Mouse (Mus musculus) limb, embryonic 11.5 days (tissue): ENCODE measurements around the gene Enpp6. TPM values are rescaled to one million over a fixed set of nuclear protein-coding genes. Genes with fewer than 3 reads are reported as not detected.

Source experiments
- ATAC-seq: fragments of 200-750 bp; cut with Nextera tagmentation; 2 replicates; pipeline ENCODE4 v1.8.0; 2017; ENCODE audit warnings: low read depth; ENCODE audit not compliant: insufficient number of reproducible peaks, low FRiP score, low TSS enrichment
- DNase-seq: peaks from one replicate; pipeline ENCODE4 v3.0.0-alpha.2; 2015; ENCODE audit warnings: low spot score
- H3K27ac ChIP-seq: fragments of 300-500 bp; sonication (generic); replicated peaks from 2 replicates; pipeline ENCODE4 v1.5.1; 2014; ENCODE audit warnings: low read depth, mild to moderate bottlenecking, low read length
- H3K27me3 ChIP-seq: fragments of 300-500 bp; sonication (generic); 2 replicates; pipeline ENCODE4 v1.6.1; 2014; ENCODE audit warnings: mild to moderate bottlenecking, low read length, mixed read lengths; ENCODE audit not compliant: control insufficient read depth, insufficient read depth
- H3K36me3 ChIP-seq: fragments of 300-500 bp; sonication (generic); 2 replicates; pipeline ENCODE4 v1.6.1; 2014; ENCODE audit warnings: mild to moderate bottlenecking, low read length, moderate library complexity, mixed read lengths; ENCODE audit not compliant: control insufficient read depth, insufficient read depth
- H3K4me1 ChIP-seq: fragments of 300-500 bp; sonication (generic); 2 replicates; pipeline ENCODE4 v1.6.1; 2014; ENCODE audit warnings: low read length, mixed read lengths; ENCODE audit not compliant: control insufficient read depth, insufficient read depth
- H3K4me2 ChIP-seq: fragments of 300-500 bp; sonication (generic); 2 replicates; pipeline ENCODE4 v1.6.1; 2014; ENCODE audit warnings: low read depth, mild to moderate bottlenecking, moderate library complexity; ENCODE audit not compliant: severe bottlenecking
- H3K4me3 ChIP-seq: fragments of 300-500 bp; sonication (generic); 2 replicates; pipeline ENCODE4 v1.5.1; 2014; ENCODE audit warnings: low read depth, low read length
- H3K9ac ChIP-seq: fragments of 300-500 bp; sonication (generic); 2 replicates; pipeline ENCODE4 v1.6.1; 2014; ENCODE audit warnings: mild to moderate bottlenecking, low read length
- H3K9me3 ChIP-seq: fragments of 300-500 bp; sonication (generic); 2 replicates; pipeline ENCODE4 v1.6.1; 2016; ENCODE audit warnings: low read length; ENCODE audit not compliant: control insufficient read depth
- WGBS: fragments of 180-500 bp; shearing (Covaris S2); extraction: QIAGEN DNeasy Blood & Tissue Kit; methylation state at CpG from one replicate; pipeline ENCODE4 v1.1.7; 2014; 5-methylcytosine and 5-hydroxymethylcytosine counted together
- polyA plus RNA-seq: library from polyadenylated mRNA; unstranded; fragments of >200 nt; fragmentation: Nextera tagmentation; extraction: Ambion mirVana; gene quantifications from 2 replicates; pipeline ENCODE4 v1.2.1, GENCODE M21; 2014

Gene Enpp6
- polyA plus RNA-seq, 1 experiment from 2014 or later = 0.77 TPM

DNA sequence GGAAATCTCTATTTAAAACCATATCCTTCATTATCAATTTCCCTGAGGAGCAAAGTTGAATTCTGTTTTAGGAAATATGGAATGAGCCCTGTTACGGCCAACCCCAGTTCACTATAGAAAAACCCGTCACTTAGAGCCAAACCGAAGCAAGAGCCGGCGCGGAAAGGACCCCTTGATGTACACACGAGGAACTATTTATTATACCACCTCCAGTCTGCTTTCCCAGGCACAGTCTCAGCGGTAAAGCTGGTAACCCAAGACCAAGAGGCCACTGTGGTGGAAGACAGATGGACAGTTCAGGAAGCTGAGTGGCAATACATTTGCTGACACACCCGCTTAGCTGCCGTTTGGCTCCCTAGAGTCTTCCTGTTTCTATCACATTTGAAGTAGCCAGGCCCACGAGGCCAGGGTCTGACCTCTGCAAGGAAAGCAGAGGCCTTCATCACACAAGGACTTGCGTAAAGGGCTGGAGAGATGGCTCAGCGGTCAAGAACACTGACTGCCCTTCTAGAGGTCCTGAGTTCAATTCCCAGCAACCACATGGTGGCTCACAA lies 21.6 kb downstream of the Enpp6 start:
- no peaks in the 10 kb centered on the region for H3K36me3 ChIP-seq
- WGBS = 60% methylated on average over 13 of the region's 13 CpGs
- H3K4me3 ChIP-seq = no peak overlapping the region
- H3K4me2 ChIP-seq = no peak overlapping the region
- 0 out of 2 replicates have a peak, but pooled peaks cover 6% of the 10 kb centered on the region for H3K4me1 ChIP-seq
- 0 out of 2 replicates have a peak overlapping the region, but pooled peaks have one; percentile 21 for H3K27ac ChIP-seq
- ATAC-seq = peak; percentile 54
- H3K9ac ChIP-seq = no peak overlapping the region
- H3K9me3 ChIP-seq = no peaks in the 10 kb centered on the region
- no peaks in the 10 kb centered on the region for H3K27me3 ChIP-seq
- peak; percentile 44 for DNase-seq

GRCm38 (mm10) chr8:47016268-47016946 lies 29.7 kb downstream of the Enpp6 start:
- H3K9me3 ChIP-seq = no peaks in the 10 kb centered on the region
- no peaks in the 10 kb centered on the region for H3K36me3 ChIP-seq
- ATAC-seq = 0 out of 2 replicates have a peak, but pooled peaks have one; percentile 44
- no peak overlapping the region for H3K4me2 ChIP-seq
- H3K4me1 ChIP-seq = no peaks in the 10 kb centered on the region
- no peak overlapping the region for H3K4me3 ChIP-seq
- no peak overlapping the region for H3K27ac ChIP-seq
- peak; percentile 81 for DNase-seq
- H3K9ac ChIP-seq = no peak overlapping the region
- 43% methylated on average over 13 of the region's 13 CpGs for WGBS
- H3K27me3 ChIP-seq = no peaks in the 10 kb centered on the region

GRCm38 (mm10) chr8:47021135-47021555 lies 34.5 kb downstream of the Enpp6 start:
- DNase-seq (no peak), ATAC-seq (no peak)
- Histone ChIP-seq H3K4me2 (no peak overlapping the region), H3K27ac (no peak overlapping the region), H3K4me1 (no peaks in the 10 kb centered on the region), H3K36me3 (no peaks in the 10 kb centered on the region), H3K4me3 (no peak overlapping the region), H3K9me3 (no peaks in the 10 kb centered on the region), H3K9ac (no peak overlapping the region), H3K27me3 (no peaks in the 10 kb centered on the region)
- 79% methylated on average over 8 of the region's 8 CpGs for WGBS

DNA sequence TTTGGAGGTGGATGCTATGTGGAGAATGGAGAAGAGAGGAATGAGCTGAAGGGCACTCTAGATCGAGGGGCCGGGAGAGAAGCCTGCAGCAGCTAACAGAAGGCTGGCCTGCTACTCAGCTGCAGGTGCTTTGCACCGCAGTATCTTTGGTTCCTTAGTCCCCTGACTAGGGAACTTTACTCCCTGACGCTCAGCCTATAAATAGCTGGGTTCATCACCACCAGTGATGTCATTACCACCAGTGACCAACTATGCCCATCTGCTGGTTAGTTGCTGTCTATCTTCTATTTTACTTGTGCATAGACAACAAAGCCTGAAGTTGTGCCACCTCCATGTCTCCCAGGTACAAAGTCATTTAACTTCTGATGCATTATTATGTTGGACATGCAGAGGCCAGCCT lies 37.9 kb downstream of the Enpp6 start:
- no peak for ATAC-seq
- no peaks in the 10 kb centered on the region for H3K4me1 ChIP-seq
- H3K36me3 ChIP-seq = no peaks in the 10 kb centered on the region
- H3K27ac ChIP-seq = no peak overlapping the region
- no peaks in the 10 kb centered on the region for H3K27me3 ChIP-seq
- DNase-seq = no peak
- H3K9me3 ChIP-seq = no peaks in the 10 kb centered on the region
- H3K9ac ChIP-seq = no peak overlapping the region
- no peak overlapping the region for H3K4me2 ChIP-seq
- no peak overlapping the region for H3K4me3 ChIP-seq
- WGBS = 92% methylated on average over 4 of the region's 4 CpGs

- Histone ChIP-seq H3K4me2 (no peak overlapping the region), H3K9me3 (no peaks in the 10 kb centered on the region), H3K4me3 (no peak overlapping the region), H3K36me3 (no peaks in the 10 kb centered on the region), H3K9ac (no peak overlapping the region), H3K4me1 (no peaks in the 10 kb centered on the region), H3K27me3 (no peaks in the 10 kb centered on the region), H3K27ac (no peak overlapping the region)
- 83% methylated on average over 10 of the region's 10 CpGs for WGBS
- ATAC-seq (no peak), DNase-seq (no peak)
Measured at GRCm38 (mm10) chr8:47026841-47027490, 40.3 kb downstream of the Enpp6 start.

DNA sequence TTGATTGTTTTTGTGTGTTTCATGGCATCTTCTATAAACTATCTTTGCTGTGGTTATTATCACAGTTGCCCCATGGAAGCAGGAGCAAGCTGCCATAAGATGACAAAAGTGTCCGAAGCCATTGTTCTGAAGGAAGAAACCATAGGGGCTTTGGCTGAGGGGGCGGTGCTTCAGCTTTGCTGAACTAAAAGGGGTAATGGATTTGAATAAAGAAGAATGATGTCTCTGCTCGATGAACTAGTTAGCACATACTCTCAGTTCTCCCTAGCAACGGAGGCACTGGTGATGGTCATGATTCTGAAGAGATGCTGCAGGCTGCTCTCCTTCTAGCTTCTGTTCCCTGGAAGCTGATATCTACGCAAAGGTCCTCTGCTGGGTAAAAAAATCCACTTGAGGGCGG lies 41.8 kb downstream of the Enpp6 start:
- Histone ChIP-seq H3K36me3 (no peaks in the 10 kb centered on the region), H3K27ac (no peak overlapping the region), H3K4me3 (no peak overlapping the region), H3K4me1 (no peaks in the 10 kb centered on the region), H3K27me3 (no peaks in the 10 kb centered on the region), H3K9me3 (no peaks in the 10 kb centered on the region), H3K9ac (no peak overlapping the region), H3K4me2 (no peak overlapping the region)
- WGBS = 85% methylated on average over 6 of the region's 6 CpGs
- ATAC-seq = no peak
- DNase-seq = no peak

DNA sequence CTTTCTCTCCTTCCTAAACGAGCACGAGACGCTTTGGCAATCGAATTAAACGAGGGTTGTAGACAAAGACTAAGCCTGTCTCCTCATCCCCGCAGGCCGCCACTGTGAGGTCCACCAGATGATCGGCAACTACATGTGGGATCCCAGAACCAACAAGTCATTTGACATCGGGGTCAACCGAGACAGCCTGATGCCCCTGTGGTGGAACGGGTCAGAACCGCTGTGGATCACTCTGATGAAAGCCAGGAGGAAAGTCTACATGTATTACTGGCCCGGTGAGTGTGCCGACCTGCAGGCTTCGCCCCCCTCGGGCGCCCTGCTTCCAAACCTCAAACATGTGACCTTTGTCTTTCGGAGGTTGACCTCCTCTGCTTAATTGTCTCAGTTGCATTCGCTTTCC lies 43.6 kb downstream of the Enpp6 start:
- ATAC-seq (no peak), DNase-seq (no peak)
- H3K27ac ChIP-seq = no peak overlapping the region
- H3K9me3 ChIP-seq = no peaks in the 10 kb centered on the region
- WGBS = 90% methylated on average over 19 of the region's 19 CpGs
- H3K4me1 ChIP-seq = no peaks in the 10 kb centered on the region
- H3K27me3 ChIP-seq = no peaks in the 10 kb centered on the region
- no peak overlapping the region for H3K4me2 ChIP-seq
- H3K9ac ChIP-seq = no peak overlapping the region
- H3K4me3 ChIP-seq = no peak overlapping the region
- no peaks in the 10 kb centered on the region for H3K36me3 ChIP-seq

DNA sequence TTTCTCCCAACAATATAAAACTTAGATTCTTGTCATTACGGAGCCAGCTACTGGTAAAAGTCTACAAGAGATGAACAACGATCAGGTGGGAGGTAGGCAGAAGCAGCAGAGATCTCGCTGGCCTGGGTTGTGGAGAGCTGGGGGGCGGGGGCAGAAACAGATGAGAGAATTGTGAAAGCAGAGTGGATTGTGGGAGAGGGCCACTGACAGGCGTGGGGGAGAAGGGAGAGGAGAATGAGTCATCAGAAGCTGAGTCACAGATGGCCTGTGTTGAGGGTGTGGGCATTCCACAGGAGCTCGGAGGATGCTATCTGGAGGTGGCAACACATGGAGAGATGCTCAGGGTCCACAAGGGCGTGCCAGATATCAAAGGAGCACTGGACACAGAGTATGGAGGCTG lies 45.4 kb downstream of the Enpp6 start:
- DNase-seq (no peak), ATAC-seq (no peak)
- Histone ChIP-seq H3K27me3 (no peaks in the 10 kb centered on the region), H3K9me3 (no peaks in the 10 kb centered on the region), H3K4me1 (peaks cover 5% of the 10 kb centered on the region; the same call in 1 of the 2 replicates), H3K27ac (no peak overlapping the region), H3K9ac (no peak overlapping the region), H3K36me3 (no peaks in the 10 kb centered on the region), H3K4me3 (no peak overlapping the region), H3K4me2 (no peak overlapping the region)
- 85% methylated on average over 7 of the region's 7 CpGs for WGBS
